Mouse (Mus musculus) MEL (cell line): ENCODE measurements around the gene 2510002D24Rik. TPM values are rescaled to one million over a fixed set of nuclear protein-coding genes. Genes with fewer than 3 reads are reported as not detected.
"Not testable (repeated sequence)": the region's sequence is repeated elsewhere in the genome, so short reads cannot be mapped to it uniquely, and the experiment has no call there.

Source experiments
- DNase-seq: peaks from one replicate; pipeline ENCODE4 v3.0.0; 2011; ENCODE audit warnings: low read depth, low spot score
- H3K27ac ChIP-seq: 2 replicates; pipeline ENCODE4 v1.5.1; 2012; ENCODE audit warnings: low read depth, mild to moderate bottlenecking, control low read depth, low read length, moderate library complexity; ENCODE audit not compliant: control insufficient read depth
- H3K27me3 ChIP-seq, 2 experiments: fragments of 150-350 bp in 1 of 2; sonication (generic) in 1 of 2; 2 replicates each; pipeline ENCODE4 v1.6.1; 2012; ENCODE audit warnings: low read length in 2 of 2, mild to moderate bottlenecking in 2 of 2, improper control_type of control experiment in 1 of 2, moderate library complexity in 1 of 2; ENCODE audit not compliant: insufficient read depth in 2 of 2, control insufficient read depth in 1 of 2
- H3K36me3 ChIP-seq, 2 experiments: 2 replicates each; pipeline ENCODE4 v1.6.1; 2012 to 2014; ENCODE audit warnings: low read length in 2 of 2, improper control_type of control experiment in 1 of 2, inconsistent platforms in 1 of 2, mild to moderate bottlenecking in 1 of 2; ENCODE audit not compliant: insufficient read depth in 2 of 2, control insufficient read depth in 1 of 2
- H3K4me1 ChIP-seq, 2 experiments: fragments of 150-350 bp in 1 of 2; sonication (generic) in 1 of 2; 2 replicates each; pipeline ENCODE4 v1.6.1; 2012; ENCODE audit warnings: low read length in 2 of 2, improper control_type of control experiment in 1 of 2, mild to moderate bottlenecking in 1 of 2; ENCODE audit not compliant: insufficient read depth in 2 of 2, control insufficient read depth in 1 of 2
- H3K4me3 ChIP-seq, 2 experiments: fragments of 150-350 bp in 1 of 2; sonication (generic) in 1 of 2; 2 replicates each; pipeline ENCODE4 v1.5.1; 2012; ENCODE audit warnings: low read depth in 2 of 2, low read length in 2 of 2, mild to moderate bottlenecking in 2 of 2, moderate library complexity in 2 of 2, control low read depth in 1 of 2, improper control_type of control experiment in 1 of 2; ENCODE audit not compliant: control insufficient read depth in 1 of 2, insufficient read depth in 1 of 2
- H3K79me2 ChIP-seq: 2 replicates; pipeline ENCODE4 v1.6.1; 2012; ENCODE audit warnings: mild to moderate bottlenecking, low read length, moderate library complexity; ENCODE audit not compliant: control insufficient read depth, poor library complexity, insufficient read depth
- H3K9ac ChIP-seq: 2 replicates; pipeline ENCODE4 v1.6.1; 2012; ENCODE audit warnings: low read depth, mild to moderate bottlenecking, control low read depth, low read length, moderate library complexity; ENCODE audit not compliant: control insufficient read depth, poor library complexity, severe bottlenecking
- H3K9me3 ChIP-seq: fragments of 150-350 bp; sonication (generic); replicated peaks from 2 replicates; pipeline ENCODE4 v1.6.1; 2012; ENCODE audit warnings: mild to moderate bottlenecking, low read length, improper control_type of control experiment, moderate library complexity; ENCODE audit not compliant: insufficient read depth
- CTCF ChIP-seq, 3 experiments: IDR thresholded peaks in 2 of 3; conservative IDR thresholded peaks in 1 of 3; 2 replicates each; pipeline ENCODE4 v1.5.1; 2011 to 2012; ENCODE audit warnings: low read length in 3 of 3, low read depth in 2 of 3, mild to moderate bottlenecking in 2 of 3, improper control_type of control experiment in 1 of 3, inconsistent platforms in 1 of 3, mixed read lengths in 1 of 3, moderate library complexity in 1 of 3; ENCODE audit not compliant: control insufficient read depth in 1 of 3, insufficient read depth in 1 of 3, poor library complexity in 1 of 3, severe bottlenecking in 1 of 3
- E2F4 ChIP-seq: IDR thresholded peaks from 2 replicates; pipeline ENCODE4 v1.6.1; 2011; ENCODE audit warnings: low read depth, low read length, improper control_type of control experiment, borderline replicate concordance
- EP300 ChIP-seq, 2 experiments: IDR thresholded peaks; 2 replicates each; pipeline ENCODE4 v1.6.1; 2011; ENCODE audit warnings: improper control_type of control experiment in 2 of 2, low read length in 2 of 2, low read depth in 1 of 2, mild to moderate bottlenecking in 1 of 2
- ETS1 ChIP-seq: IDR thresholded peaks from 2 replicates; pipeline ENCODE4 v1.6.1; 2012; ENCODE audit warnings: low read depth, mild to moderate bottlenecking, inconsistent platforms, low read length, improper control_type of control experiment, moderate library complexity
- MAZ ChIP-seq: IDR thresholded peaks from 2 replicates; pipeline ENCODE4 v1.6.1; 2012; ENCODE audit warnings: low read depth, mild to moderate bottlenecking, inconsistent platforms, low read length, improper control_type of control experiment
- MEF2A ChIP-seq: IDR thresholded peaks from 2 replicates; pipeline ENCODE4 v1.6.1; 2014; ENCODE audit warnings: low read depth, mild to moderate bottlenecking, inconsistent platforms, low read length, improper control_type of control experiment; ENCODE audit not compliant: poor library complexity, insufficient replicate concordance, severe bottlenecking; ENCODE audit errors: extremely low read depth
- MXI1 ChIP-seq: IDR thresholded peaks from 2 replicates; pipeline ENCODE4 v1.6.1; 2011; ENCODE audit warnings: mild to moderate bottlenecking, low read depth, low read length, improper control_type of control experiment
- MYB ChIP-seq: IDR thresholded peaks from 2 replicates; pipeline ENCODE4 v1.6.1; 2011; ENCODE audit warnings: mild to moderate bottlenecking, low read depth, low read length, improper control_type of control experiment
- MYC ChIP-seq: IDR thresholded peaks from 2 replicates; pipeline ENCODE4 v1.6.1; 2011; ENCODE audit warnings: low read depth, mild to moderate bottlenecking, low read length, improper control_type of control experiment, moderate library complexity
- RAD21 ChIP-seq: IDR thresholded peaks from 2 replicates; pipeline ENCODE4 v1.6.1; 2011; ENCODE audit warnings: mild to moderate bottlenecking, low read depth, low read length, improper control_type of control experiment
- SMC3 ChIP-seq: IDR thresholded peaks from 2 replicates; pipeline ENCODE4 v1.6.1; 2011; ENCODE audit warnings: low read depth, low read length, improper control_type of control experiment
- TAL1 ChIP-seq: IDR thresholded peaks from 2 replicates; pipeline ENCODE4 v1.6.1; 2012; ENCODE audit warnings: mild to moderate bottlenecking, inconsistent platforms, low read length, moderate library complexity, mixed read lengths
- USF2 ChIP-seq, 2 experiments: IDR thresholded peaks; 2 replicates each; pipeline ENCODE4 v1.6.1; 2011 to 2012; ENCODE audit warnings: improper control_type of control experiment in 2 of 2, low read length in 2 of 2, borderline replicate concordance in 1 of 2, inconsistent platforms in 1 of 2, low read depth in 1 of 2, mild to moderate bottlenecking in 1 of 2; ENCODE audit not compliant: insufficient read depth in 1 of 2
- ZC3H11A ChIP-seq: IDR thresholded peaks from 2 replicates; pipeline ENCODE4 v1.6.1; 2012; ENCODE audit warnings: low read depth, mild to moderate bottlenecking, inconsistent platforms, low read length, improper control_type of control experiment
- ZKSCAN1 ChIP-seq: IDR thresholded peaks from 2 replicates; pipeline ENCODE4 v1.6.1; 2012; ENCODE audit warnings: low read depth, mild to moderate bottlenecking, inconsistent platforms, low read length, improper control_type of control experiment, moderate library complexity
- ZNF384 ChIP-seq: IDR thresholded peaks from 2 replicates; pipeline ENCODE4 v1.6.1; 2012; ENCODE audit warnings: low read depth, mild to moderate bottlenecking, inconsistent platforms, low read length, improper control_type of control experiment
- polyA plus RNA-seq, 2 experiments: library from polyadenylated mRNA; stranded (reverse) in 1 of 2; unstranded in 1 of 2; fragments of >175 nt in 1 of 2; fragments of >200 nt in 1 of 2; gene quantifications; 2 replicates each; pipeline versions ENCODE4 v1.2.1 to v1.2.4; 2012; ENCODE audit warnings: low replicate concordance in 2 of 2, low read depth in 1 of 2; ENCODE audit not compliant: insufficient read length in 2 of 2, insufficient read depth in 1 of 2, missing spikeins in 1 of 2
- total RNA-seq: library from RNA; depleted of rRNA; stranded (reverse); fragments of 300-350 nt; gene quantifications from 2 replicates; pipeline ENCODE4 v1.2.3, GENCODE M21; 2012

Gene 2510002D24Rik
- total and polyA plus RNA-seq, 3 experiments: 25.3 to 33.0 TPM; not detected in 1

DNA sequence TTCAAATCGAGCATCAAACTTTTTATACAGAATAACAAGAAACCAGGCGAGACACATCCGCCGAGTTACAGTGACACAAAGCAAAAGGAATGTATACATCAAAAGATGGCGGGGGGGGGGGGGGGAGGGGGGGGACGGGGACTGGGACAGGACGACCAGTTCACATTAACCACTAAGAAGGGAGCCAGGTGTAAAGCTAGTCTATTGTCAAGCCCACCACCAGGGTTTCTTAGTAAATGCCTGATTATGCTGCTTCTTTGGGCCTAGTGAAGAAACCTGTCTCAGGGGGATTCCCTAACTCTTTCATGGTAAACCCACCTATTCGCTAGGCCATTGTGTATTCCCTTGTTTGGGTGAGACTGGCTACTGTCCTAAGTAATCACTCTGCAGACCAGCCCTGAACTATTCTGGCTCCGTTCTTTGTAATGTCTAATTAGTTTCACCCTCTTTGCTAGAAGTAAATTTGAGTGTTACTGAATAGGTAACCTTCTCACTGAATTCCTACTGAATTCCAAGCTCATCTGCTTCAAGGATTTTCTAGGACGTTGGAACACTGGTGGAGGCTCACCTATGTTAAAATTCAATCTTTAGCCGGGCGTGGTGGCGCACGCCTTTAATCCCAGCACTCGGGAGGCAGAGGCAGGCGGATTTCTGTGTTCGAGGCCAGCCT is 13.3 kb downstream of the 2510002D24Rik start:
- not testable (repeated sequence) for H3K9ac ChIP-seq, H3K4me3 ChIP-seq, H3K4me1 ChIP-seq, H3K27ac ChIP-seq, H3K36me3 ChIP-seq, H3K9me3 ChIP-seq, DNase-seq, H3K79me2 ChIP-seq, H3K27me3 ChIP-seq

DNA sequence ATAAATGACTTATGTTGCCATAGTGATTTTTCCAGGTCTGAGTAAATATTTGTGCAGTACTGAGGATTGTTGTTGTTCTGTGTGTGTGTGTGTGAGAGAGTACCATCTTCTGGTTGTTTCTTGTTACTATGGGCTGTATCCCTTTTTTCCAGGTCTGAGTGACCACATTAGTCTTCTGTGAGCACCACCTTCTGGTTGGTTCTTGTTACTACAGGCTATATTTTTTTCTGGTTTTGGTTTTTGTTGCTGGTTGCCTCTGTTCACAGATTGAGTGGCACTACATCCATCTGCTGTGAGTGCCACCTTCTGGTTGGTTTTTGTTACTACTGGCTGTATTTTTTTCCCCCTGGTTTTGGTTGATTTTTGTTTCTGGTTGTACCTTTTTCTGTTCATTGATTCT is 22.2 kb downstream of the 2510002D24Rik start:
- Histone ChIP-seq H3K4me1 (peaks cover 0 to 2% of the 10 kb centered on the region in 2 experiments; a peak in 1 of 4 replicates), H3K79me2 (no peaks in the 10 kb centered on the region), H3K36me3 (peaks cover 0 to 4% of the 10 kb centered on the region in 2 experiments; a peak in 2 of 4 replicates), H3K4me3 (no peak overlapping the region), H3K9me3 (no peaks in the 10 kb centered on the region), H3K9ac (no peak overlapping the region), H3K27ac (no peak overlapping the region), H3K27me3 (no peaks in the 10 kb centered on the region)
- no peak for TF ChIP-seq EP300 (IDR thresholded peaks at IDR 0.05; ENCODE audit: low read depth in 1 of 2, low read length in 2 of 2)
- peak; percentile 18 to 84 (median 57); a peak in 5 of 6 replicates for TF ChIP-seq CTCF (IDR thresholded peaks at IDR 0.05 in 2 of 3, conservative IDR thresholded peaks at IDR 0.05 in 1 of 3; ENCODE audit: control insufficient read depth in 1 of 3, insufficient read depth in 1 of 3, low read depth in 2 of 3, low read length in 3 of 3, poor library complexity in 1 of 3, severe bottlenecking in 1 of 3)
- TF ChIP-seq TAL1: no peak
- TF ChIP-seq USF2 (IDR thresholded peaks at IDR 0.05; ENCODE audit: borderline replicate concordance in 1 of 2, insufficient read depth in 1 of 2, low read depth in 1 of 2, low read length in 2 of 2): no peak
- TF ChIP-seq MYC: no peak
- peak; percentile 76 for TF ChIP-seq RAD21
- no peak for TF ChIP-seq MYB
- TF ChIP-seq ZNF384: peak; percentile 74
- no peak for TF ChIP-seq ETS1
- no peak for TF ChIP-seq MEF2A
- no peak for TF ChIP-seq MXI1
- no peak for TF ChIP-seq MAZ
- TF ChIP-seq ZKSCAN1: no peak
- peak; percentile 77 for TF ChIP-seq ZC3H11A
- TF ChIP-seq E2F4: no peak
- peak; percentile 75 for TF ChIP-seq SMC3
- peak; percentile 77 for DNase-seq
